Mouse (Mus musculus) gastrocnemius, postnatal 25 days (tissue): ENCODE measurements around the gene Tlcd2. TPM values are rescaled to one million over a fixed set of nuclear protein-coding genes. Genes with fewer than 3 reads are reported as not detected.
A peak's percentile ranks its signal among the peaks of the same experiment; 100 is the strongest.
"Not testable (repeated sequence)": the region's sequence is repeated elsewhere in the genome, so short reads cannot be mapped to it uniquely, and the experiment has no call there.

Experiments
- DNase-seq: peaks from one replicate; pipeline ENCODE4 v3.0.0; 2022
- total RNA-seq, 2 experiments: library from RNA; stranded (reverse); gene quantifications; 1 replicate in 1 of 2; 2 replicates in 1 of 2; pipeline ENCODE4 v1.2.3; 2021

Gene Tlcd2
- total RNA-seq, 2 experiments from 2014 or later = 3.9 to 6.9 TPM

DNA sequence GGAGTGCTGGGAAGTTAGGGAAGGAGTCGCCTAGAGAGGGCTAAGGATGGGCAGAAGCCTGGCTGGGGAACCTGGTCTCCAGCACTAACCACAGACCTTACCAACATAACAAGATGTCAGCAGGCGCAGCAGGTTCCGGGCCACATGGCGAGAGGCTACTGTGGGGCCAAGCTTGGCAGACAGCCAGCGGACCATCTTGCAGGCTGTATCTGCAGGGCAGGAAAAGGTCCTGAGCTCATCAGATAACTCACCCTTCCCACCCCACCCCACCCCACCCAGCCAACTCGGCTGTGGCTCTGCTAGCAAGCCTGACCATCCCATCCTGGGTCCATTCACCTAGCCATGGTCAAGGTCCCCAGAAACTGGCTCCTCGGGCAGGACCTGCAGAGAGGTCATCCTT, 11.8 kb upstream of the Tlcd2 start:
- no peak for DNase-seq

DNA sequence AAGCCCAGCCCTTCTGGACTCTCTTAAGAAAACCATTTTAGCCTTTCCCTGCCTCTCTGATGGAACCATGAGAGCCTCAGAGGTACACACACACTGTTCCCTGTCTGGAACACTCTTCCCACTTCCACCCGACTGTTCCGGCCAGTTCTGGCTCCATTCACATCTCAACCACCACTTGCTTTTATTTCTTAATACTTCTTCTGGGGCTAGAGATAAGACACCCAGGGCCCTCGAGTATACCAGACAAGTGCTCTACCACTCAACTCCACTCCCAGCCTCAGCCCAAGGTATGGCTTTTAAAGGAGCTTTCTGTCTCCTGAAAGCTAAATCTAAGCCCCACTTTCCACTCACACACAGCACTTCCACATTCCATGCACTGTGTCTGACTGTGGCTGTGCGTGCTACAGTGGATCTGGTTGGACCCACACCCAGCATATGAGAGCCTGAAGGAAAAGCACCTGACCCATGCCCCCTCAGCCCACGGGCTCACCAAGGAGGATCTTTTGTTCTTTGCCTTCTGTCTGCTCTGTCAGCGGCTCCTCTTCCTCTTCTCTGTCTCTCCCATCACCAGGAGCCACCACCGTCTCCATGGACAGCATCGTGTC, 11.1 kb upstream of the Tlcd2 start:
- no peak for DNase-seq

DNA sequence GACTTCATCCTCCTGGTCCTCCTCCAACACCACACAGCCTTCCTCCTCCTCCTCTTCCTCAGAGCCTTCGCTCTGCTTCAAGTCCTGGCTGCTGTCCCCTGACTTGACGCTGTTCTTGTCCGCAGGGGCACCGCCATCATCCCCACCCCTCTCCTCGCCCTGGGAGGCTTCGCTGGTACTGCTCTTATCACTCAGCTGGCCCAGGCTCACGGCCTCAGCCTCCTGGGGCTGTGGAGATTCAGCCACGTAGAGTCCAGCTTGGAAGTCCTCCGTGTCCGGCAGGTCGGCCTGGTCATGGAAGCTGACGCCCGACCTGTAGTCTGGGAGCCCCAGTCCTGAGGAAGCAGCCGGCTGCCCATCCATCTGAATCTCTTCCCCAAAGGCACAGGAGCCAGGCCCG, 10.6 kb upstream of the Tlcd2 start:
- no peak for DNase-seq

DNA sequence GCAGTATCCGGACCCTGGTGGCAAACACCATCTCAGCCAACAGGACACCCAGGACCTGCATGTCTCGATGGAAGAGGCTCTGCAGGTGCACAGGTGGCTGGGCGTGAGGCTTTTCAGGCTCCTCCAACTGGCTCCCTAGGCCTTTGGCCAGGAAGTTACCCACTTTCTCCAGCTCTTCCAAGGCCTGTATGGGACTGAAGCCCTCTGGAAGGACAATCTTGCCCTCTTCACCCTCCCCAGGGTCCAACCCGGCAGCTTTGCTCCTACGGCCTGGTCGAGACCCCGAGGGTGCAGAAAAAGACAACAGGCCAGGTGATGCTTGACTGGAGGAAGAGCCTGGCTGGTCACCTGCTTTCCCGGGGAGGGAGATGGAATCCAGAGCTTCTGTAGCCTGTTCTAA, 9.4 kb upstream of the Tlcd2 start:
- no peak for DNase-seq

DNA sequence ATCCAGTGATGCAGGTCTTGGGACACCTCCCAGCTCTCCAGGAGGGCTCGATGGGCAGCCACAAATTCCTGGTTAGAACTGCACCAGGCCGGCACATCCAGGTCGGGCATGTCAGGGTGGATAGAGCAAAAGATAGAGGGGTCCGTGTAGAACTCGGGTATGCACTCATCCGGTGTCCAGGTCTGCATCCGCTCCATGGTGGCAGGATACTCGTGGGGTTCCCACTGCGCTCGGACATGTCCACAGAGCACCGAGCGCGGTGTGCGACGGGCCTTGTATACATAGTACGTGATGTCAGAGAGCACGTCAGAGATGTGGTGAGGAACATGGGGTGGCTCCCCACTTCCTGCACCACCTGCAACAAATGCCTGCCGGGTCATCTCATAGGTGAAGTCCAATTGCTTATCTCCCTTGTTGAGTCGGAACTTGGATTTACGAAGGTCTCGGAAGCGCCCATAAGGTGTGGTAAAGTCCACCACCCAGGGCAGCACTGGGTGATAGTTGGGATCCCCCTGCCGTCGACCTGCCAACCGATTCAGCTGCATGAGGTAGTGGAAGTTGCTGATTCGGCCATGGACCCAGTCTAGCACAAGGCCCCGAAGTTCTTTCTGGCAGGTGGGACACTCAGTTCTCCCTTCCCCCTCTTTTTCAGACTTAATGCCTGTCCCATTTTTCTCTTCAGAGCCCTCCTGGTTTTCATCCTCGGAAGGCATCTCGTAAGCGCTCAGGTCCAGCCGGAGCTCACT, 8.5 kb upstream of the Tlcd2 start:
- no peak for DNase-seq

DNA sequence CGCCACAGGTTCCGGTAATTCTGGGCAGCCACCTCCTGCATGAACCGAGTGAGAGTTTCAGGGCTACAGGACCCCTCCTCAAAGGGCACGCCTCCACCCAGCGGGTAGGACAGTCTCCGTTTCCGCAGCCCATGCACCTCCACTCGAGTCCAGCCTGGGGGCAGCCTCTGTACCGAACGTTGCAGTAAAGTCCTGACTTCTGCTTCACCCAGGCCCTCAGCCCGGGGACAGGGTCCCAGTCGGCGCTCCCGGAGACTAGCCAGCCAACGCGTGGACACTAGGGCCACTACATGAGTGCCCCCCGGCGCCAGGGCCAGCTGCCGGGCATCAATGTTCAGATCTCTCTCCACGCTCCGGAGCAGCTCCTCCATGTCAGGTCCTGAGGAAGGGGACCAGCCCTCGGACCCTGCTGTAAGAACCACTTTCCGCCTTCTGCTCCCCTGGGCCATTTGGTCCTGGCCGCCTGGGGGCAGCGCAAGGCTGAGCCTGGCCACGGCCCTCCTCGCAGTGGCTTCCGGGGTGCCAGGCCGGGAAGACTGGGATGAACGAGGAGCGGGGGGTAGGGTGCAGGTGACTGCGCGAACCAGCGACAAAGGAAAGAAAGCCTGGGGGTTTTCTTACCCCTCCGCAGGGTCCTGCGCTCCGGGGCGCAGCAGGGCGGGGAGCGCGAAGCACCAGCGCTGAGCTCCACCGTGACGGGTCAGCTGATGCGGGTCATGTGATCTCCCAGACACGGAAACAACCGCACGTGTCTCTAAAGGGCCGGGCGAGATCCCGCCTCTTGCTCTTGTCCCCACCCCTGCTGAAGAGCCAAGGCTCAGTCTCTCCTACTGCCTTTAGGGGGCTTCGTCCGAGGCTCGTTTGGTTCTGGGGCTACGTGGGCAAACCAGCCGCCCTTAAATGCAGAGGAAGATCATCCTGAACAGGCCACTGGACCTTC, 7.3 kb upstream of the Tlcd2 start, which contains the start of gene Wdr81:
TSS of gene Wdr81 (minus strand) at position 727 of the 940 bp plus-strand sequence.
- peak; percentile 88 for DNase-seq

DNA sequence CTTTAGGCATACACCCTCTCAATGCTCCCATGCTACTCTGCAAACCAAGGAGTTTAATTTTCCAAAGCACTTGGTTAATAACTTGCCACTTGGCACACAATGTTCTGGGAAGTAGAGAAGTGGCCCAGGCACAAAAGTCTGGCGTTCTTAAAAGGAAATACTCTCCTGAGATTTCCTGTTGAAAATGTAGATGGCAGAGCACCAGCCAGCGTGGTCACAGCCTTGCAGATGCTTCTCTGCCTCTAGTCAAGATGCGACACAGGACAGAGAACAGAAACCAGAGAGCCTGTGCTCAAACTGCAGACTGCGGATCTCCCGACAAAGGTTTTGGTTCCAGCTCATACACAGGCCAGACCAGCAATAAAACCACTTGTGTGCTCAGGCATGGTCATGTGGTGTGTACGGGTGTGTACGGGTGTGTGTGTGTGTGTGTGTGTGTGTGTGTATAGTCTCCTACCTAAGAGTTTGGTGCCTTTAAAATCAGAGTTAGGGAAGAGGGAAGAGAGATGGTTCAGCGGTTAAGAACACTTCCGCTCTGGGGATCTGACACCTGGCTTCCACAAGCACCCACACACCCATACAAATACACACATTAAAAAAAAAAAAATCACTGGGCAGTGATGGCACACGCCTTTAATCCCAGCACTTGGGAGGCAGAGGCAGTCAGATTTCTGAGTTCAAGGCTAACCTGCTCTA, 6.3 kb upstream of the Tlcd2 start:
- no peak for DNase-seq

DNA sequence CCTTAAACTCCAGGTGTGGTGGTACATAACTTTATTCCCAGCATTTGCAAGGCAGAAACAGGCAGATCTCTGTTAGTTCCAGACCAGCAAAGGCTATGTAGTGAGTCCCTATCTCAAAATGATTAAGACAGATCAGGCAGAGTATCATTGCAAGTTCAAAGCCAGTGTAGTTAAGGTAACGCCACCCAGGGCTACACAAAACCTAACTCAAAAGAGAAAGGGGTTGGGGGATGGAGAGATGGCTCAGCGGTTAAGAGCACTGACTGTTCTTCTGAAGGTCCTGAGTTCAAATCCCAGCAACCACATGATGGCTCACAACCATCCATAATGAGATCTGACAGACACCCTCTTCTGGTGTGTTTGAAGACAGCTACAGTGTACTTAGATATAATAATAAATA, 5.5 kb upstream of the Tlcd2 start:
- DNase-seq = not testable (repeated sequence)

DNA sequence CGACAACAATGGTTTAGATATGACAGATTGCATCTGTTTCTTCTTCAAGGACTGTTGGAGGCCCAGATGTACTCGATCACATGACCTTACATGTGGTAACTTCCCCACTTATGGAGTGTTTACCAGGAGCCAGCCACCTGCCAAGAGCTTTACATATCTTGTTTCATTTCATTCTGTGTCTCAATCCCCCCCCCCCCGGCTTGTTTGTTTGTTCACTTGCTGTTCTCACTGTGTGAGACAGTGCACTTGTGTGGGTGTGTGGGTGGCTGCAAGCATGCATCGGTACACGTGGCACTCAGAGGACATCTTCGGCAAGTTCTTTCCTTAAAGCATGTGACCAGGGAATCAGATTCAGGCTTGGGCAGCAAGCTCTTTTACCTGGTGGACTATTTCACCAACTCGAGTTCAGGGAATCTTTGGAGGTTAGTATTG, 5.1 kb upstream of the Tlcd2 start:
- no peak for DNase-seq

DNA sequence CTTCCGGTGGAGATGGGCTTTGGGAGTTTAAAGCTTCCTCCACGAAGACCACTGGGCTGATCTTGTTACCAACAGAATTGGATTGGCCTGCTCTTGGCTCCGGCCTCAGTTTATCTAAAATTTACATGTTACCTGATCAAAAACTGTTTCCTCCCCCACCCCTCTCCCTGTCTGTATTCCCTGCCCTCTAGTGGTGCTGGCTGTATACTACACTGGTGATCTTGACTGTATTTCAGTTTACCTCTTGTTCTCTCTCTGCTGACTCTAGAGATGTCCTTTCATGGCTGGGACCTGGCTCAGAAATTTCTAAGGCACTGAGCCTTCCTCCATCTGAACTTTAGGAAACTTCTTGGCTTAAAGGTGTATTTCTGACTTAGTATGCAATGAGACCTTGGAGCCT, 3.3 kb upstream of the Tlcd2 start:
- DNase-seq = no peak

DNA sequence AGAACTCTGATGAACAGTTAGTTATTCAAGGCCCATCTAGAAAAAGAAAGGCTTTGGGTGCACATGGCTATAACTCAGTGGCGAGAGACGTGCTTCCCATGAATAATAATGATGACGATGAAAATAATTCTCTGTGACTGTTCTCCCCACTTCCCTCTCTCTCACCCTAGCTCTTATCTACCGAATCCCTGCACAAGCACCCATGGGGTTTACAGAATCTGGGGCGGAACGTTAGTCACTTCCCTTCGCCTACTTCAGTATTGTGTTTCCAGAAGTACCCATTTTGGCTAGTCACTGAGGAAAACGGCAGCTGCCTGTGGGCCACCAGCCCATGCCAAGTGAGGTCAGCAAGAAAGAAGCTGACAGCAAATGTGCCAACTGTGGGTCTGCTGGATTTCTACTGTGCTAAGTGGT, 2.9 kb upstream of the Tlcd2 start:
- peak; percentile 64 for DNase-seq

DNA sequence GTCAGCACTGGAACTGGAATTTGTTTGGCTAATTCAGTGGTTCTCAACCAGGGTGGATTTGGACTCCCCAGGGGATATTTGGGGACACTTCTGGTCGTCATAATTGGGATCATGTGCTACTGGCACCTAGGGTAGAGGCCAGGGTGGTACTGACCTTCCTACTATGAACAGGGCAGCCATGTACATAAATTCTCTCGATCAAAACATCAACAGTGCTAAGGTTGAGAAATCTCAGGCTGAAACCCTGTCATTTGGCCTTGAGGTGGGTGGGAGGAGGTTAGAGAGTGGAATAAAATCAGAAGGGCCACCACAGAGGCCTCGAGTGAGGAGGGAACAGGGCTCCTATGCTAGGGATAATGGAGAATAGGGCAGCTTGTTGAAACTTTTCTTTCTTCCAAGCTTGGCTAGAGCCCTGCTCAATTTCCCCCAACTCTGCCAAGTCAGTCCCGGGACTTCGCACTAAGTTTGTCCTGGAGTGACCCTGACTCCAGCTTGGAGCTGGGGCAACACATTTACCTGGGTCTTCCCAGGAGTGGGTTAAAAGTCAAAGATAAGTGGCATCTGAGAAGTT, 2.3 kb upstream of the Tlcd2 start:
- peak; percentile 64 for DNase-seq

DNA sequence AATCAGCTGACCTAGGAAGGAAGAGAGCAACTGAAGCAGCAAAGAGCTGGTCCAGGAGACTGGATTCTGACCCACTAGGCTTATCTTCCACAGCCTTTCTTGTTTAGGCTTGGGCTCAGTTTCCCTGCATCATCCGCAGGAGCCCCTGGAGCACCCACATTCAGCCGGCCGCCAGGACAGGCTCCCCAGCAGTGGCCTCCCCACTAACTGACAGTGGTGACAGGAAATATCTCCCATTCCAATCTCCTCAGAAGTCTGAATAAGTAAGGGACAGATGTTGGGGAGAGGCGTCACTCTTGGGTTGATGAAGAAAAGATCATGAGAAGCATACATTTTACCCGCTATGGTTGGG, 1.8 kb upstream of the Tlcd2 start:
- no peak for DNase-seq

DNA sequence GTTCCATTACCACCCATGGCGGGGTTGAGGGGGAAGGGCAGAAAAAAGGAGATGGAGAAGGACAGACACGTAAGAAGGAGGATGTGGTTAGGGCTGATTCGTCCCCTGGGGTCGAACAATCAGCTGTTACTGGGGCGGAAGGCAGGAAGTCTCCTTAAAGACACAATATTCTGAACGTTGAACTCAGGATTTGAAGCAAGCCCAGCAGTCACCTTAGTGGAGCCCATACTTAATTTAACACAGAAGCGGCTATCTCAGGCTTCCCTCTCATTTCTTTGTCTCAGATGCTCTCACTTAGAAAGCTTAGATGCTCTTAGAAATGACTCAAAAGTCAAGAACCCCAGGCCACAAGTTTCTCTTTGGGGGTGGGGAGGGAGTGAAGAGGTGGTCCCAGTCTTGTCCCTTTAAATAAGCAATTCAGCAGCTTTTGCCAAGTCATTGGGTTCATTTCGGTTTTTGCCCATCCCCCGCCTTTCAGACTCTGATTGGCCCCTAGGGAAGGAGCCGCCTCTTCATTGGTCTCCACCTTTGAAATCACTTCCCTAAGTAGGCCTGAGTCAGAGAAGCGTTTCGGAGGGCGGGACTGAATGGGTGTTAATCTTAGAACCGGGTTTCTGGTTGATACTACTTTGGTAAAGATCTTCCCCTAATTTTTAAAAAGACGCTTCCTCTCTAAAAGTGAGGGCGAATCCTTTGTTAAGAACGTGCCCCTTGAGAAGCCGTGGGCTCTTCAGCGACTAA, 1.2 kb upstream of the Tlcd2 start:
- DNase-seq = peak; percentile 90

DNA sequence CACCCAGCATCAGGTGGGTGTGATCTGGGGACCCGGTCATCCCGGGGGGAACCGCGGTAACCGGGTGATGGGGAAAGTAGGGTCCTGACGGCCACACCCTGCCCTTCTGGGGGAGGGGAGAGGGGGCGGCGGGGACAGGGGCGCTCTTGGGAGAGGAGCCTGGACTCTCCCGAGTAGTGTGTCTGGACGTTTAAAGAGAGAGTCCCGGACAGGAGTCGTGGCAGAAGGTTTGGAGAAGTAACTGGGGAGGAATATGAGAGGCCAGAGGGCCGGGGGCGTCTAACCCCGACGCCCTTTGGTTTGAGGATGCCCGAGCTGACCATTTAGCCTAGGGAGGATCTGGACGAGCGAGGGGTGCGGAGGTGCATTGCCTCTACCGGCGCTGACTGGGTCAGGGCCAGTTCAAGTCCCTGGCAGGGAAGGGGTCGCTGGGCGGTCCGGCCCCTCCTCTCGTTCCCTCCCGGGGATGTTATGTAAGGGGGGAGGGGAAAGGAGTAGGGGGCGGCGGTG, 283 bp downstream of the Tlcd2 start:
- DNase-seq = no peak

DNA sequence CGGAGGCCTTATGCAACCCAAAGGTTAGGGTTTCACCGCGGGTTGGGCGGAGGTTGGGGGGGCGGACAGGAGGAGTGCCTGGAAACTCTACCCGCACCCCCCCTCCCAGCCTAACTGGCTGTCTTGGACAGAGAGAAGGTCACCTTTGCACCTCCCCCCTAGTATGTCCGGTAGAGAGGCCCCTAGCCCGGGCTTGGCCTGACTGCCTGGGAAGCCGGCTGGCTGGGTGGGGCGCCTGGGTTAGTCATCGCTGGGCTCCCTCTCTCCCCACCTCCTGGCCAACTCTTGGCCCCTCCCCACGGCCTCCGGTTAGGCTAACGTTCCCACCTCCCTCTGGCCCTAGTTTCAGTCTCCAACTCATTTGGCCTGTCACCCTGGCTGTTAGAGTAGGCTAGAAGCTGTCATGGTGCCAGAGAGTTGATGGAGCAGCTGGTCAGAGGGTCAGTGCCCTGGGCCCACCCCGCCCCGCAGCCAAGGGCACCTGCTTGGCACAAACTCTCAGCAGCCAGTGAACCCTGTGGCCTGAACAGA, 803 bp downstream of the Tlcd2 start:
- peak; percentile 96 for DNase-seq

DNA sequence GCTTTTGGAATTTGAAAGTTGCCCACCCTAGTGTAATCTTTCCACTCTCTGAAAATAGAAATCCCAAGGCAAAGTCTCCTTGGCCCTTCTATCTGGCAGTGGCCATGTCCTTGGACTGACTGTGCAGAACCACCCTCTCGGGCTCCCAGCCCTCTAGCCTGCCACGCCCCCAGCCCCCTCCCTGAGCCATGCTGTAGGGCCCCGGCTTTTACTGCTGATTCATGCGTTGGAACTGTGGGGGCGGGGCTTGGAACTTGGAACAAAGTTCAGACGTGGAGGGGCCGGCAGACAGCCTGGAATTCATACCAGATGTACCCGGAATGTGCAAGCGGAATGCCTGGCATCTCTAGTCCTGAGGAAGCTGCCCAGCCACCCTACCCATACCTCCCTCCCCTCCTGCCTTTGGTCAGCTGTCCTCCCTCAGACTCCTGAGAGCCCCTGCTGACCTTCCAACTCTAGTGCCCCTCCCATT, 1.4 kb downstream of the Tlcd2 start:
- DNase-seq = peak; percentile 94

DNA sequence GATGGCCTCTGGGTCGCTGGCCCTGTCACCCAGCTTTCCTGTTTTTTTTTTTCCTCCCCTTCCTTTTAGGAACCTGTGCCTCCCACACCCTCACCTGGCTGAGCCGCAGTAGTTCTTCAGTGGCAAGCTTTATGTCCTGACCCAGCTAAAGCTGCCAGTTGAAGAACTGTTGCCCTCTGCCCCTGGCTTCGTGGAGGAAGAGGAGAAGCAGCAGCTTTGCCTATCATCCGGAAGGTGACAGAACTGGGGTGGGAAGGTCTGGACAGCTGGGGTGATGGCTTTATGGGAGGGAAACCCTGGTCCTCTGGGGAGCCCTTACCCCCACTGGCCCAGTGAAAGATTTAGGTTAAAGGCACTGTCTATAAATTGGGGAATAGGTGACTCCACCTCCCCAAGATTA, 2.1 kb downstream of the Tlcd2 start:
- DNase-seq = no peak

DNA sequence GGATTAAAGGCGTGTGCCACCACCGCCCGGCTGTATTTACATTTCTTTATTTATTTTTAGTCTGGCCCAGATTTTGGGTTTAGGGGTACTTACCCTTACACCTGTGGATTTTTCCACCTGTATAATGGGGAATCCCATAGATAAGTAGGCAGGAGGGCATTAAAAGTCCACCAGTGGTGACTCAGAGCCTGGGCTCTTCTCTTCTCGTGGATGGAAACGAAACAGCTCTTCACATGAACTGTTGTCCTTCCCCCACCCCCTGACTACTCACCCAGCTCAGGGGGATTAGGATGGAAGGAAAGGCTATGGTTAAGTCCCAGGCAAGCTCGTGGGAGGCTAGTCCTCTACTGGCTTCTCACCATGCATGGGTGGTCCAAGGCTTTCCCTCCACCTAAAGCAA, 2.9 kb downstream of the Tlcd2 start:
- DNase-seq = no peak

DNA sequence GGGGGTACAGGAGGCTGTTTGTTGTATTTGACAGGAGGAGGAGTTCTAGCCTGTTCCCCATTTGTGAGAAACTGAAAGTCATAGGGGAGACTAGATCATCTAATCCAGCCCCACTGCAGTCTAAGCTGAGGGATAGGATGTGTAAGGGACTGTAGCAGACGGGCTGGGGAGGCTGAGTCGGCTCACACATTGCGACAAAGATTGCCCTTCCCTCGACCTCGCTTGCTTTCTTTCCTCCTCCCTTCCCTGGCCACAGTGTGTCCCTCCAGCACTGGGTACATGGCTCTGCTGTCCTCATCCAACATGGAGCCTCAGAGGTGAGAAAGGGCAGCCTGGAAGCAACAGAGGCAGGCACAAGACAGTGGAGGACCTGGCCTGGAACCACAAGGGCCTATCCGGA, 3.5 kb downstream of the Tlcd2 start:
- DNase-seq = no peak
